ENCODE assay signal across 23 mouse cellular contexts in the genomic region with DNA sequence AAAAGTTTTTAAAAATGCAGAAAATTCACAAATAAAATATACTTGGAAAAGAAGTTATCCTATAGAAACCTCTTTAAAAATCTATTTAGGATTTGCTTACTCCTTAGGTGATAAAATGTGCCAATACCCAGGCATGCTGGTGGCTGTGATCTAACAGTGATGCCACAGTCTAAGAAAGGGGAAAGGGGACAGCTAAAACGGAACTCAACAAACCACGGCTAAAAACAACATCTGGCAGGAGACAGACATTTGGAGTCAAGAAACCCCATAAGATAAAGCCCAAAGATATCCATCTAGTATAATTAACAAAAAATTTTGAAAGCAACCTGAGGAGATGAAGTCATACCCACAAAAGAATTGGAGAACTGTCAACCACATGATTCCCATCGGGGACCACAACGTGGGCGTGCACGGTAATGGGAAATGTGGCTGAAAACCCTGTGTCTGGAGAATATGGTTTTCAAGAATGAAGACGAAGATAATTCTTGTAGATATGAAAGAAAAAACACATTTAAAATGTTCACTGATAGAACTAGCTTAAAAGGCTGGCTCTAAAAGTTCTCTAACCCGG.
A peak's percentile ranks its signal among the peaks of the same experiment; 100 is the strongest.
DNase-seq lines count a peak whose midpoint lies in the region; ATAC-seq and TF ChIP-seq lines count a peak whose summit lies in the region.
"Had no signal": no experiment of that assay in that cellular context is flagged by ENCODE, and none has a peak within 500 bp of the region (broad histone marks: within the 10 kb centered on the region; RNA-seq: fewer than 3 reads in every experiment).

No protein-coding gene starts in this region.

- ATAC-seq in G1E (ENCODE audit: extremely low read depth, insufficient number of reproducible peaks, low FRiP score, poor library complexity, severe bottlenecking): peak; percentile 50
- peak; percentile 77 for ATAC-seq in granulocyte monocyte progenitor cell, adult 5-6 weeks (replicated peaks; ENCODE audit: poor library complexity, severe bottlenecking)
- ATAC-seq in kidney, embryonic 16.5 days (ENCODE audit: low FRiP score, low TSS enrichment): no peak
- ATAC-seq in neural tube, embryonic 15.5 days (ENCODE audit: low FRiP score): no peak
- ATAC-seq: forebrain, embryonic 13.5 days; forebrain, postnatal 0 days; hindbrain, postnatal 0 days; intestine, embryonic 15.5 days had no signal

- H3K27ac ChIP-seq in forebrain, embryonic 10.5 days: no peak overlapping the region
- no peak overlapping the region for H3K27ac ChIP-seq in kidney, embryonic 16.5 days (ENCODE audit: low read length)
- H3K27ac ChIP-seq in neural tube, embryonic 15.5 days (replicated peaks): no peak overlapping the region
- H3K27ac ChIP-seq: embryonic facial prominence, embryonic 13.5 days; forebrain, embryonic 13.5 days; gastrocnemius, adult 2 months; heart, embryonic 10.5 days; hindbrain, embryonic 13.5 days; hindbrain, postnatal 0 days; intestine, embryonic 15.5 days had no signal

- H3K36me3 ChIP-seq in G1E (replicated peaks): peaks cover 60% of the 10 kb centered on the region
- peaks cover 41% of the 10 kb centered on the region for H3K36me3 ChIP-seq in megakaryocyte, embryonic 14.5 days (replicated peaks; ENCODE audit: low read length)
- H3K36me3 ChIP-seq in forebrain, embryonic 10.5 days (replicated peaks): peaks cover 28% of the 10 kb centered on the region
- peaks cover 3% of the 10 kb centered on the region; the same call in 1 of the 2 replicates for H3K36me3 ChIP-seq in kidney, embryonic 16.5 days (ENCODE audit: insufficient read depth, low read length)
- peaks cover 7% of the 10 kb centered on the region; the same call in 1 of the 2 replicates for H3K36me3 ChIP-seq in neural tube, embryonic 15.5 days

- DNase-seq in 416B (ENCODE audit: low read depth) (peak; percentile 91), G1E (ENCODE audit: low spot score) (no peak)
- no peak for DNase-seq in forebrain, embryonic 10.5 days (ENCODE audit: extremely low spot score, low spot score)
- no peak for DNase-seq in adrenal gland, adult (ENCODE audit: inconsistent age in 2 of 2, low spot score in 1 of 2)
- DNase-seq: adrenal gland, postnatal 14 days; cerebellum, adult 8-10 months; cerebellum, postnatal 14 days; forebrain, postnatal 0 days; gastrocnemius, adult 2 months; gastrocnemius, postnatal 36 days; heart, adult 18-20 months; heart, postnatal 10 days; heart, postnatal 4 days had no signal

- 97% methylated on average over 8 of the region's 8 CpGs for WGBS in forebrain, embryonic 10.5 days
- WGBS in kidney, embryonic 16.5 days: 89% methylated on average over 8 of the region's 8 CpGs
- WGBS in neural tube, embryonic 15.5 days: 93% methylated on average over 8 of the region's 8 CpGs

- H3K4me3 ChIP-seq in G1E (ENCODE audit: low read depth, low read length): no peak overlapping the region
- peak overlapping the region; percentile 71 for H3K4me3 ChIP-seq in megakaryocyte, embryonic 14.5 days (replicated peaks)
- H3K4me3 ChIP-seq in forebrain, embryonic 10.5 days: no peak overlapping the region
- no peak overlapping the region for H3K4me3 ChIP-seq in kidney, embryonic 16.5 days (ENCODE audit: low read length)
- H3K4me3 ChIP-seq in neural tube, embryonic 15.5 days (replicated peaks): no peak overlapping the region
- H3K4me3 ChIP-seq: embryonic facial prominence, embryonic 13.5 days; forebrain, embryonic 13.5 days; gastrocnemius, adult 2 months; heart, embryonic 10.5 days; hindbrain, embryonic 13.5 days; intestine, embryonic 15.5 days had no signal

- H3K4me1 ChIP-seq in G1E (ENCODE audit: insufficient read depth, low read depth, low read length): peaks cover 23% of the 10 kb centered on the region
- peaks cover 70% of the 10 kb centered on the region for H3K4me1 ChIP-seq in megakaryocyte, embryonic 14.5 days
- H3K4me1 ChIP-seq in forebrain, embryonic 10.5 days: peaks cover 9% of the 10 kb centered on the region
- no peaks in the 10 kb centered on the region for H3K4me1 ChIP-seq in kidney, embryonic 16.5 days (ENCODE audit: insufficient read depth, low read length)
- peaks cover 16% of the 10 kb centered on the region for H3K4me1 ChIP-seq in neural tube, embryonic 15.5 days

- no peak overlapping the region for H3K9ac ChIP-seq in kidney, embryonic 16.5 days (replicated peaks; ENCODE audit: low read length)
- H3K9ac ChIP-seq in neural tube, embryonic 15.5 days (replicated peaks): no peak overlapping the region
- H3K9ac ChIP-seq: embryonic facial prominence, embryonic 13.5 days; forebrain, embryonic 13.5 days; forebrain, postnatal 0 days; hindbrain, embryonic 13.5 days; intestine, embryonic 15.5 days had no signal

- TF ChIP-seq CTCF in G1E (IDR thresholded peaks at IDR 0.05; ENCODE audit: low read depth, low read length): no peak

- H3K27me3 ChIP-seq in G1E (ENCODE audit: insufficient read depth, low read length): no peaks in the 10 kb centered on the region
- H3K27me3 ChIP-seq in megakaryocyte, embryonic 14.5 days (replicated peaks): no peaks in the 10 kb centered on the region
- H3K27me3 ChIP-seq in forebrain, embryonic 10.5 days (ENCODE audit: poor library complexity, severe bottlenecking): no peaks in the 10 kb centered on the region
- no peaks in the 10 kb centered on the region for H3K27me3 ChIP-seq in kidney, embryonic 16.5 days (ENCODE audit: insufficient read depth, low read length)
- H3K27me3 ChIP-seq in neural tube, embryonic 15.5 days (replicated peaks): no peaks in the 10 kb centered on the region
- H3K27me3 ChIP-seq: embryonic facial prominence, embryonic 13.5 days; forebrain, embryonic 13.5 days; hindbrain, embryonic 13.5 days; intestine, embryonic 15.5 days had no signal

- no peaks in the 10 kb centered on the region for H3K9me3 ChIP-seq in G1E (replicated peaks)
- no peaks in the 10 kb centered on the region for H3K9me3 ChIP-seq in megakaryocyte, embryonic 14.5 days
- H3K9me3 ChIP-seq in forebrain, embryonic 10.5 days: no peaks in the 10 kb centered on the region
- H3K9me3 ChIP-seq in kidney, embryonic 16.5 days (ENCODE audit: low read length): no peaks in the 10 kb centered on the region
- H3K9me3 ChIP-seq in neural tube, embryonic 15.5 days (replicated peaks): no peaks in the 10 kb centered on the region
- H3K9me3 ChIP-seq: embryonic facial prominence, embryonic 13.5 days; forebrain, embryonic 13.5 days; heart, embryonic 10.5 days; hindbrain, embryonic 13.5 days; intestine, embryonic 15.5 days had no signal

- no peak overlapping the region for H3K4me2 ChIP-seq in kidney, embryonic 16.5 days (replicated peaks; ENCODE audit: low read depth, low read length)
- H3K4me2 ChIP-seq in neural tube, embryonic 15.5 days: no peak overlapping the region
- H3K4me2 ChIP-seq: embryonic facial prominence, embryonic 13.5 days; forebrain, embryonic 13.5 days; hindbrain, embryonic 13.5 days; intestine, embryonic 15.5 days had no signal

Comparison
In these comparisons a context has a peak if more than half of its experiments do, and no peak if none do; other contexts are left out.
1. ATAC-seq: peak in G1E (single experiment) and granulocyte monocyte progenitor cell, adult 5-6 weeks (single experiment); none in kidney, embryonic 16.5 days (single experiment) and neural tube, embryonic 15.5 days (single experiment).